Mouse (Mus musculus) neural tube, embryonic 12.5 days (tissue): ENCODE measurements around the gene Lrrc49. TPM values are rescaled to one million over a fixed set of nuclear protein-coding genes. Genes with fewer than 3 reads are reported as not detected.

Experiments
- ATAC-seq: fragments of 200-750 bp; cut with Nextera tagmentation; 2 replicates; pipeline ENCODE4 v1.8.0; 2017; ENCODE audit warnings: low read depth, mild to moderate bottlenecking, moderate TSS enrichment, moderate library complexity; ENCODE audit not compliant: low FRiP score
- H3K27ac ChIP-seq: fragments of 300-500 bp; sonication (generic); 2 replicates; pipeline ENCODE4 v1.5.1; 2016
- H3K27me3 ChIP-seq: fragments of 300-500 bp; sonication (generic); replicated peaks from 2 replicates; pipeline ENCODE4 v1.6.1; 2016; ENCODE audit warnings: mild to moderate bottlenecking
- H3K36me3 ChIP-seq: fragments of 300-500 bp; sonication (generic); 2 replicates; pipeline ENCODE4 v1.6.1; 2016; ENCODE audit warnings: mild to moderate bottlenecking
- H3K4me1 ChIP-seq: fragments of 300-500 bp; sonication (generic); 2 replicates; pipeline ENCODE4 v1.6.1; 2016
- H3K4me2 ChIP-seq: fragments of 300-500 bp; sonication (generic); replicated peaks from 2 replicates; pipeline ENCODE4 v1.6.1; 2016; ENCODE audit warnings: mild to moderate bottlenecking
- H3K4me3 ChIP-seq: fragments of 300-500 bp; sonication (generic); 2 replicates; pipeline ENCODE4 v1.5.1; 2016
- H3K9ac ChIP-seq: fragments of 300-500 bp; sonication (generic); 2 replicates; pipeline ENCODE4 v1.6.1; 2016; ENCODE audit warnings: mild to moderate bottlenecking
- H3K9me3 ChIP-seq: fragments of 300-500 bp; sonication (generic); 2 replicates; pipeline ENCODE4 v1.6.1; 2016; ENCODE audit warnings: mild to moderate bottlenecking
- WGBS: fragments of 180-500 bp; shearing (Covaris S2); methylation state at CpG from one replicate; pipeline ENCODE4 v1.1.7; 2016; 5-methylcytosine and 5-hydroxymethylcytosine counted together
- polyA plus RNA-seq: library from polyadenylated mRNA; unstranded; fragments of >200 nt; fragmentation: Nextera tagmentation; extraction: Ambion mirVana; gene quantifications from 2 replicates; pipeline ENCODE4 v1.2.1, GENCODE M21; 2016

Gene Lrrc49
- 53.8 and 59.4 TPM in 2 replicates for polyA plus RNA-seq

DNA sequence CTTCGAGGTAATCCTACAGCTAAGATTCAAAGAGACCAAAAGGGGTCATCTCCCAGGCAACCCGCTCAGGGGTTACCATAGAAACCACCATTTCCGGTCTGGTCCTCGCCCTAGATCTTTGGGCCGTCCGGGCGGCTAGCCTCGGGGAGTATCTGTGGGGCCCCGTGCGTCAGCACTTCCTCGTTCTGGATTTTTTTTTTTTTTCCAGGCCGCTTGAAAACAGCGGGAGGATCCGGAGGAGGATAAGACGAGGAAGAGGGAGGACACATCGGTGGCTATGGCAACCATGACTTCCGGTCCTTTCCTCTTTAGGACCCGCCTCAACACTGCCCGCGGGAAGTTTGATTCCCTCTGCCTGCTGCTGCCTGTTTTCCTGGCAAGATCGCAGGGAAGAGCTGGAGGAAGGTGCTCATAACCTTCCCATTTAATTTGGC is at the start of gene Lrrc49:
Gene Lrrc49, minus strand, starts transcription at position 268 of the 434 bp plus-strand sequence.
- Histone ChIP-seq H3K4me3 (peak within 1 kb of the TSS; percentile 53), H3K27ac (peak within 1 kb of the TSS; percentile 94), H3K4me1 (peaks cover 11% of the 10 kb centered on the region), H3K4me2 (peak within 1 kb of the TSS; percentile 59), H3K27me3 (no peaks in the 10 kb centered on the region), H3K9ac (peak within 1 kb of the TSS; percentile 58), H3K9me3 (no peaks in the 10 kb centered on the region), H3K36me3 (peaks cover 13% of the 10 kb centered on the region)
- ATAC-seq: peak; percentile 97
- under 1% methylated on average over 21 of the region's 21 CpGs for WGBS

DNA sequence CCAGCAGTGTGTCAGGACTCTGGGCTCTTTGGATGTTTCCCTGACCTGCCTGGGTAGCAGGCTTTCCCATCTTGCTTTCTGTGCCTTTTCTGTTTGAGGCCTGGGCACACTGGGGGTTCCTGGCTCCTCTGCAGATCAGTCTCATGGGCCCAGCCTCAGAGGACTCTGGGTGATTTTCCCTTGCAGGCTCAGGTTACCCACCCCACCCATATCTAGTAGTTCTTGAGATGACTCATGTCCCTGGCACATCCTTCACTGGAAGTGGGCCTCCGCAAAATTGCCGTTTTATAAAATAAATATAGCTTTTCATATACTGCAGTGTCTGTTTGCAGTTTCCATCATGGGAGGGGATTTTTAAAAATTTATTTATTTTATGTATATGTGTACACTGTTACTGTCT is 46.4 kb upstream of the Lrrc49 start:
- Histone ChIP-seq H3K9me3 (no peaks in the 10 kb centered on the region), H3K4me1 (no peaks in the 10 kb centered on the region), H3K36me3 (peaks cover 4% of the 10 kb centered on the region; the same call in 1 of the 2 replicates), H3K27ac (no peak overlapping the region), H3K9ac (no peak overlapping the region), H3K27me3 (no peaks in the 10 kb centered on the region), H3K4me2 (no peak overlapping the region), H3K4me3 (no peak overlapping the region)
- ATAC-seq: no peak
- WGBS: 96% methylated on average over 2 of the region's 2 CpGs

DNA sequence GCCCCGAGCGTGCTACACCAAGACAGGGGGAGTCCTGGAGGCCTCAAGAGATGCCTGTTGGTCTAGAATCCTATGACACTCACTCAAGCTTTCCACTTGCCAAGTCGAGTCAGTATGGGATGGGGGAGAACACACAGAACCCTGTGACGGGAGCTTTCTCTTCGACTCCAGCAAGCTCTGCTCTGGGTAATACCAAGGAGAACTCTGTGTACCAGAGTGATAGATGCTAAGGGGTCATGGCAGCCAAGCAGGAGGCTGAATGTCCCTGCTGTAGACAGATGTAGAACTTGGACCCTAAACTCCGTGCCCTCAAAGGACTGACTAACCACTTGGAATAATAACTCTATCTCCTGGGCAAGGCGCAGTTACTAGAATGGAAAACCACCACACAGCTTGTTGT is 37.0 kb upstream of the Lrrc49 start:
- WGBS: 93% methylated on average over 7 of the region's 7 CpGs

DNA sequence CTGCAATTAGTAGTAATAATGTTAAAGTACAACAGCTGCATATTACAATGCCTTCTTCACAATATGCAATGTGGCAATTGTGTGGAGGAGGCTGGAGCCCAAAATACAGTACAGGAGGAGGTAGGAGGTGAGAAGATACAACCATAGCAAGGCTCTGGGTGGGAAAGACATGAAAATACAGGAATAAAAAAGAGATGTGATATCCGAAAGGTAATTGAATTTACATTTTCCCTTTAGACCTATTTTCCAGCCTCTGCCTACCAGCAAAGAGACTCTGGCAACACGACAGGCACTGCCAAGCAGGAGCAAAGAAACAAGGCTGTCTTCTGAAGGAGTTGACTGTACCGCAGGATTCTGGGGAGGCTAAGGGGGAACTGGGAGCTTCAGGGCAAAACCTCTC is 31.7 kb upstream of the Lrrc49 start:
- no peak overlapping the region for H3K27ac ChIP-seq
- 82% methylated on average over 3 of the region's 3 CpGs for WGBS
- ATAC-seq: no peak
- H3K27me3 ChIP-seq: peaks cover 6% of the 10 kb centered on the region
- no peaks in the 10 kb centered on the region for H3K36me3 ChIP-seq
- H3K4me2 ChIP-seq: no peak overlapping the region
- H3K9ac ChIP-seq: no peak overlapping the region
- no peaks in the 10 kb centered on the region for H3K4me1 ChIP-seq
- H3K4me3 ChIP-seq: no peak overlapping the region
- no peaks in the 10 kb centered on the region for H3K9me3 ChIP-seq

More for the DNA sequence above, 37.0 kb upstream of the Lrrc49 start:
- no peaks in the 10 kb centered on the region for H3K9me3 ChIP-seq
- H3K4me3 ChIP-seq: no peak overlapping the region
- no peaks in the 10 kb centered on the region for H3K27me3 ChIP-seq
- H3K4me2 ChIP-seq: no peak overlapping the region
- no peak overlapping the region for H3K27ac ChIP-seq
- H3K9ac ChIP-seq: no peak overlapping the region
- H3K36me3 ChIP-seq: no peaks in the 10 kb centered on the region
- ATAC-seq: no peak
- no peaks in the 10 kb centered on the region for H3K4me1 ChIP-seq

DNA sequence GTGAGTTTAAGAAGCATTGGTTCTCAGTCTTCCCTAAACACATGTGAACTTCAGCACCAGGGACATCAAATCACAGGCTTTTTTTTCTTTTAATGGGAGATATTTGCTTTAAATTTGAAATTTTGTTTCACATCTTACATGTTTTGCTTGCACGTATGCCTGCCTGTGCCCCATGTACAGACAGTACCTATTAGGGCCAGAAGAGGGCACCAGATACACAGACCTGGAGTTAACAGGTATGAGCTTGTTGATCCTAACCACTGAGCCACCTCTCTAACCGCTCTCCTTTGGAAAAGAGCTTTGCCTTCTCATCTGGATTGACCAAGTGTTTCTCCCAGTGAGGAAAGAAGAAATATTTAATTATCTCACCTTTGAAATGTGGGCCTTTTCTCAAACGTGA is 30.3 kb upstream of the Lrrc49 start:
- Histone ChIP-seq H3K27ac (no peak overlapping the region), H3K9me3 (no peaks in the 10 kb centered on the region), H3K36me3 (no peaks in the 10 kb centered on the region), H3K27me3 (peaks cover 11% of the 10 kb centered on the region), H3K4me2 (no peak overlapping the region), H3K9ac (no peak overlapping the region), H3K4me1 (peaks cover 6% of the 10 kb centered on the region; the same call in 1 of the 2 replicates), H3K4me3 (no peak overlapping the region)
- ATAC-seq: no peak
- WGBS: 58% methylated on average over 3 of the region's 3 CpGs

DNA sequence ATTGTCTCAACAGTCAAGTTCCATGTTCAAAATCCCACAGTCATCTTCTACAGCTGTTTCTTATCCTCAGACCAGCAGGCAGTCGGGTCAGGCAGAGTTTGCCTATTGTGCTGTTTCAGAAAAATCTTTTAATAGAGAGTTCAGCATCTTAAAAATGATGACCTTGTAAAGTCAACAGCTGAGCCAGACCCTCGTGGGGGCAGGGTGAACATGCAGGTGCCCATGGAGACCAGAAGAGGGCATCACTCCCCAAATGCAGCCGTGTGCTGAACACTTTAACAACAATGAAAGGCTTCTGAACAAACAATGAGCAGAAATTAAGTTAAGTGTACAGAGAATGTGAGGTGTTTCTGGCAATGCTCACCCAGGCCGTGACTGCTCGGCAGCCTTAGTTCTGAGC is 27.9 kb upstream of the Lrrc49 start:
- H3K4me2 ChIP-seq: no peak overlapping the region
- no peaks in the 10 kb centered on the region for H3K36me3 ChIP-seq
- H3K9me3 ChIP-seq: no peaks in the 10 kb centered on the region
- 62% methylated on average over 5 of the region's 5 CpGs for WGBS
- H3K4me1 ChIP-seq: peaks cover 14% of the 10 kb centered on the region; the same call in 1 of the 2 replicates
- no peak overlapping the region for H3K27ac ChIP-seq
- no peak for ATAC-seq
- H3K27me3 ChIP-seq: peaks cover 11% of the 10 kb centered on the region
- no peak overlapping the region for H3K9ac ChIP-seq
- H3K4me3 ChIP-seq: no peak overlapping the region

DNA sequence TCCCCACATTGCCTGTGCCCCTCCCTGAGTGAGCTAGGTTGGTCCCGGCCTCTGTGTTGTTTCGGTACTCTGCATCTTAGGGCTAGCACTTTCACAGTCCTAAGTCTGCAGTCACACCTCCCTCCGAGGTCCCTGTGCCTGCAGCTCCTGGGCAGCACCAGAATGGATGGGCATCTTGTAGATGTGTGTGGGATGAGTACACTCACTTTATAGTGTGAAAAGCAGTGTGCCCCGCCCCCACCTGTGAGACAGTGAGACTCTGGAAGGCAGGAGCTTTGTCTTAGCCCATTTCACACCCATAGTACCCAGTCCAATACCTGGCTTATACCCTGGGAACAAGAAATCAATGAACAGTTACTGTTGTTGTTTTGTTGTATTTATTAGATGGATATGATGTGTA is 27.3 kb upstream of the Lrrc49 start:
- Histone ChIP-seq H3K36me3 (no peaks in the 10 kb centered on the region), H3K9ac (no peak overlapping the region), H3K27me3 (peaks cover 11% of the 10 kb centered on the region), H3K4me2 (no peak overlapping the region), H3K4me3 (no peak overlapping the region), H3K9me3 (no peaks in the 10 kb centered on the region), H3K27ac (no peak overlapping the region), H3K4me1 (peaks cover 14% of the 10 kb centered on the region; the same call in 1 of the 2 replicates)
- WGBS: 88% methylated on average over 4 of the region's 4 CpGs
- no peak for ATAC-seq

DNA sequence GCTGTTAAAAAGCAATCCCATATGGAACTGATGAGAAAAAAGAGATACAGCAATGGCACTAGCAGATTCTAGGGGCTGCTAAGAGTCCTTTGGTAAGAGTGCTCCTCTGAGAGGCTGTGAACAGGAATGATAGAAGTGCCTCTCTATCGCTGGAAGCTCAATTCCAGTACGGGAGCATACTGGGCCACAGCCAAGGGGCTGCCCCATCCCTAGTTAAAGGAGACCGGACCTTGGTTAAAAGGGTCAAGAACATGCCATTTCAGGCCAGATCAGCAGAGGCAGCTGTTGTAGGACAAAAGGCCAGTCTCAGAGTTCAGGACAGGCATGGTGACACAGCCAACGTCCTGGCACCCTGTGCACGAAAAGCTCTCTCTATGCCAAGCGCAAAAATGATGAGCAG is 26.2 kb upstream of the Lrrc49 start:
- 82% methylated on average over 6 of the region's 6 CpGs for WGBS
- peaks cover 14% of the 10 kb centered on the region; the same call in 1 of the 2 replicates for H3K4me1 ChIP-seq
- H3K4me2 ChIP-seq: peak overlapping the region; percentile 97; the same call in 1 of the 2 replicates
- H3K36me3 ChIP-seq: no peaks in the 10 kb centered on the region
- H3K27ac ChIP-seq: no peak overlapping the region
- no peaks in the 10 kb centered on the region for H3K9me3 ChIP-seq
- ATAC-seq: no peak
- peaks cover 11% of the 10 kb centered on the region for H3K27me3 ChIP-seq
- H3K4me3 ChIP-seq: 0 out of 2 replicates have a peak overlapping the region, but pooled peaks have one; percentile 57
- no peak overlapping the region for H3K9ac ChIP-seq

DNA sequence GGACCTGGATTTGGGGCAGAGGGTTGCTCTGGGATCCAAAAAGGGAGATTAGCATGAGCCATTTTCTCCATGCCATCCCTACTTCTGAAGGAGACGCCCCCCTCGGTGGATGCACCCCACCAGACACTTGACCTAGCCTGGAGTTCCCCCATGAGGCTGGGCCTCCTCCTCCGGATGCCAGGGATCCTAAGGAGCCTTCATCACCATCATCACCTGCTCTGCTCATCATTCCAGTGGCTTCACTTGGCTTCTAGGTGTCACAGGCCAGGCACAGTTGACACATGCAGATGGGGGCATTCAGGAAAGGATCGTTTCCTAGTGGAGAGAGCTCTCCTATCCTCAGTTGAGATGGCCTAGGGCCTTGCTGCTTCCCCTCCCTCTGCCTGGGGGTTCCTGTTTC is 25.7 kb upstream of the Lrrc49 start:
- Histone ChIP-seq H3K9me3 (no peaks in the 10 kb centered on the region), H3K9ac (peak overlapping the region; percentile 79; the same call in 1 of the 2 replicates), H3K27ac (no peak overlapping the region), H3K27me3 (peaks cover 11% of the 10 kb centered on the region), H3K4me1 (peaks cover 14% of the 10 kb centered on the region; the same call in 1 of the 2 replicates), H3K4me3 (peak overlapping the region; percentile 57), H3K36me3 (no peaks in the 10 kb centered on the region), H3K4me2 (peak overlapping the region; percentile 97)
- WGBS: 30% methylated on average over 4 of the region's 4 CpGs
- ATAC-seq: no peak

DNA sequence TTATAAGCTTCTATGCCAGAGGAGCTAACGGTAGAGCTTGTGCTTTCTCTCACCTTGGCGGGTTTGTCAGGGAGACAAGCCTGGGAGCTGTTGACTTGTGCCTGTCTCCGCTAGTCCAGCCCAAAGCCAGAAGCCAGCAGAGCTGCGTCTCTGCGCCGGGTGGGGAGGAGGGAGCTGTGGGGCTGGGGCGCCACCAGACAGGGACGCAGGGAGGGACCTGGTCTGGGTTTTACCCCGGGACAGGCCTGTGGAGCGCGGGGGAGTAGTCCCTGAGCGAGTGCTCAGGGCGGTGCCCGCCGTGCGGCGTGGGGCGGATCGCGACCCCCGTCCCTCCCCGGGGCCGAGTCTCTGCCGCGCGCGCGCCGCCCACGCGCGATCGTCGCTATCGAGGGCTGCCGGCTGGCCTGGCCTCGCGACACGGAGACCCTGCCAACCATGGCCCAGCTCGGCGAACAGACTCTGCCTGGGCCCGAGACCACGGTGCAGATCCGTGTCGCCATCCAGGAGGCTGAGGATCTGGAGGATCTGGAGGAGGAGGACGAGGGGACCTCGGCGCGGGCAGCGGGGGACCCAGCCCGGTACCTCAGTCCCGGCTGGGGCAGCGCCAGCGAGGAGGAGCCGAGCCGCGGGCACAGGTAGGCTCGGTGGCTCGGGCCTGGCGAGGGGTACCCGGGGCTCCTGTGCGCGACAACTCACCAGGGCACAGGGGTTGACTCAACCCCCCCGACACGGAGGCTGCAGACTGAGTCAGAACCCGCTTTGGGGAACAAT is 25.0 kb upstream of the Lrrc49 start, which contains the start of gene Larp6:
Gene Larp6, plus strand, starts transcription at position 219 of the 771 bp plus-strand sequence.
- WGBS: 1% methylated on average over 66 of the region's 66 CpGs
- H3K9me3 ChIP-seq: no peaks in the 10 kb centered on the region
- no peaks in the 10 kb centered on the region for H3K36me3 ChIP-seq
- peak within 1 kb of the TSS; percentile 57 for H3K4me3 ChIP-seq
- ATAC-seq: peak; percentile 61
- no peak within 1 kb of the TSS for H3K27ac ChIP-seq
- H3K4me2 ChIP-seq: peak within 1 kb of the TSS; percentile 97
- peaks cover 14% of the 10 kb centered on the region; the same call in 1 of the 2 replicates for H3K4me1 ChIP-seq
- H3K9ac ChIP-seq: peak within 1 kb of the TSS; percentile 79
- H3K27me3 ChIP-seq: peaks cover 11% of the 10 kb centered on the region

DNA sequence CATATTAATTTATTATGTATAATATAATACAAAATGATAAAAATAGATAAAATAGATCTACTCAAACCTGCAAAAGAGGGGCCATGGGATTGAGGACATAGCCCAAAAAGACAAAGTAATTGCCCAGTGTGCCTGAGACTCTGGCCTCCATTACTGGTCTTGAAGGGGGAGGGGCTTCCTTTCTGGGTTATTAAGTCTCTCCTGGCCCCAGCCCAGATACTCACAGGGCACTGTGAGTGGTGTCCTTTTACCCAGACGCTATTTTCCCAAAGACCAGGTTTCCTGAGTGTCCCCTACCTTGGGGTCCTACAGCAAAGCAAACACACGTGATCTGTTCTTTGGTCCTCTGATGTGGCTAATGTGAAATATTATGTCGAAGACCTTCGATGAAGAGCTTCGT is 24.1 kb upstream of the Lrrc49 start:
- H3K4me3 ChIP-seq: no peak overlapping the region
- H3K4me2 ChIP-seq: no peak overlapping the region
- H3K9ac ChIP-seq: no peak overlapping the region
- H3K9me3 ChIP-seq: no peaks in the 10 kb centered on the region
- no peak for ATAC-seq
- 82% methylated on average over 5 of the region's 5 CpGs for WGBS
- H3K27ac ChIP-seq: no peak overlapping the region
- peaks cover 11% of the 10 kb centered on the region for H3K27me3 ChIP-seq
- peaks cover 14% of the 10 kb centered on the region; the same call in 1 of the 2 replicates for H3K4me1 ChIP-seq
- H3K36me3 ChIP-seq: no peaks in the 10 kb centered on the region

DNA sequence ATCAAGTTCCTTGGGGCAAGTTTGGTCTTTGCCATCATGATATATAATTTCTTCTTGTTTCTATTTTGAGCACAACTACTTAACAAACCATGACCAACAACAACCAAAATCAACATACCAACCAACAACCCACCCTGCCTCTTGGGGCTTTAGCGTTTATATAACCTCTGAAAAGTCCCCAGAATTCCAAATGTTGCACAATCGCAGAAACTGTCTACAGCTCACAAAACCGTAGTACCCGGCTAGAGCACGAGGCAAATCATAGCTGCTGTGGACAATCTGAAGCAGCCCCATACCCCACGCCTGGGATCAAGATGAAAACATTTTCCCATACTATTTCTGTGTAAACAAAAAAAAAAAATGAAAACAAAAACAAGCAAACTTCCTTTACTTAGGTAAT is 21.8 kb upstream of the Lrrc49 start:
- Histone ChIP-seq H3K36me3 (no peaks in the 10 kb centered on the region), H3K27ac (no peak overlapping the region), H3K9ac (no peak overlapping the region), H3K27me3 (peaks cover 6% of the 10 kb centered on the region), H3K4me3 (no peak overlapping the region), H3K4me1 (peaks cover 14% of the 10 kb centered on the region; the same call in 1 of the 2 replicates), H3K9me3 (no peaks in the 10 kb centered on the region), H3K4me2 (no peak overlapping the region)
- ATAC-seq: no peak
- 85% methylated on average over 6 of the region's 6 CpGs for WGBS
